Mouse (Mus musculus): ENCODE results near the gene Nr2f2. TPM values are rescaled to one million over a fixed set of nuclear protein-coding genes. Genes with fewer than 3 reads are reported as not detected.
A peak's percentile ranks its signal among the peaks of the same experiment; 100 is the strongest.

The Nr2f2 gene
- polyA plus RNA-seq, 1 experiment from 2014 or later, result 55.5 TPM

DNA sequence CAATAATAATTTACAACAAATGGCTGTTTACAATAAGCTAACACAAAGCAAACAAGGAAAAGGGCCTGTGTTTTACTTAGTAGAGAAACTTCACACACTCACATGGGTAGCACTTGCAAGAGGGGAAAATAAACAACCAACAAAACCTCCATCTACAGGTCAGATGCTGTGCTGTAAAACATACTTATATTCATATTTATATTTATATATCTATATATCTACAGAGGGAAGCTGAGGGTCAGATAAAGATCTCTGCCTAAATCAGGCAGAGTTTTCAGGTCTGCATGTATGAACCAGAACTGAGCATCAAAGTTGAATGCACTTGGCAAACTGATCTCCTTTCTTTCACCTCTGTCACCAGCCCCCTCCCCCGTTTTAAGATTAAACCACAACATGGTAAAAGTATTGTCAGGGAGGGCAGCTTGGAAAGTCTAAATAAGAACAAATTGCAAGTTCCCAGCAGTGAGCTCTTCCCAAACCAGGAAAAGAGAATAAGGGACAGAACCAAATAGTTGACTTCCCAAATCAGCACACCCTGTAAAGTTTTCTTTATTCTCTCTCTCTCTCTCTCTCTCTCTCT is 14.5 kb downstream of the Nr2f2 start:
- Histone ChIP-seq H3K4me3 (ENCODE audit: low read depth, low read length) (peak overlapping the region; percentile 67), H3K36me3 (ENCODE audit: control insufficient read depth, insufficient read depth, low read length) (peaks cover 17% of the 10 kb centered on the region; the same call in 1 of the 2 replicates), H3K4me2 (ENCODE audit: low read depth, low read length) (peak overlapping the region; percentile 80), H3K27me3 (replicated peaks; ENCODE audit: control insufficient read depth, insufficient read depth, low read length) (peaks cover 24% of the 10 kb centered on the region), H3K4me1 (ENCODE audit: control insufficient read depth, insufficient read depth, low read length) (peaks cover 22% of the 10 kb centered on the region), H3K9me3 (ENCODE audit: control insufficient read depth, low read length) (no peaks in the 10 kb centered on the region), H3K9ac (ENCODE audit: low read depth, low read length) (peak overlapping the region; percentile 87), H3K27ac (replicated peaks; ENCODE audit: low read depth, low read length) (peak overlapping the region; percentile 96)
- ATAC-seq (ENCODE audit: low read depth) (no peak), DNase-seq (ENCODE audit: low spot score) (no peak)
- 0% methylated on average over 1 of the region's 1 CpGs for WGBS

DNA sequence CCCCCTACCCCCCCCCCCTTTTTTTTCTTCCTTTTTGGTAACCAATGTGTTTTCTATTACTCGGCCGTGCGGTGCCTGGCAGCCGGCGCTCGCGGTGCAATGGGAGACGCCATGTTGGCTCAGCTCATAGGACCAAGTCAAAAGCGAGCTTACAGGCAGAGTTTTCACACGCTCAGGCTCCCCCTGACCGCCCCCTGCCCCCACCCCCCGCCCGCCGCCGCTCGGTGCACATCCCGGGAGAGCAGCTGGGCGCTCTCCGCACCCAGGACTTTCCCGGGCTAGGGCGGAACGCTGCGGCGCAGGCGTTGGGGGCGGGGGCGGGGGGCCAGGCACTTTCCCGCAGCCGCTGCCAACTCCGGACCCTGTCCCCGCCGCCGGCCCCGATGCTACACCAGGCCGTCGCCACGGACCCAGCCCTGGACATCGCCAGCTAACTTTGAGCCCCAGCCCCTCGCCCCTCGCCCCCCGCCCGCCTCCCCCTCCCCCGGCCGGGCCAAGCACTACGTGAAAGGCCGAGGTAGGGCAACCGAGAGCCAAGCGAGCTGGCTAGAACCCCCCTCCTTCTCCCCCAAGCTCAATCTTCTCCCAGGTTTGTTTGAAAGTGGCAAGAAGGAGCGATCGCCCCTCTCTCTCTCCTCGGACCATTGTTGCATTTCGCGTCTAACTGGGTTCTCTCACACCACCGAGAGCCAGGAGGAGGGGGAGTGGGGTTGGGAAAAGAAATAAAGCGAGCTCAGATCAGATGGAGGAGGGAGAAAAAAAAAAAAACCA is 15.6 kb downstream of the Nr2f2 start:
- Histone ChIP-seq H3K4me2 (ENCODE audit: low read depth, low read length) (peak overlapping the region; percentile 80), H3K27ac (replicated peaks; ENCODE audit: low read depth, low read length) (peak overlapping the region; percentile 96), H3K36me3 (ENCODE audit: control insufficient read depth, insufficient read depth, low read length) (peaks cover 7% of the 10 kb centered on the region; the same call in 1 of the 2 replicates), H3K9me3 (ENCODE audit: control insufficient read depth, low read length) (no peaks in the 10 kb centered on the region), H3K9ac (ENCODE audit: low read depth, low read length) (peak overlapping the region; percentile 87), H3K4me1 (ENCODE audit: control insufficient read depth, insufficient read depth, low read length) (peaks cover 29% of the 10 kb centered on the region), H3K4me3 (ENCODE audit: low read depth, low read length) (peak overlapping the region; percentile 67), H3K27me3 (replicated peaks; ENCODE audit: control insufficient read depth, insufficient read depth, low read length) (peaks cover 34% of the 10 kb centered on the region)
- WGBS, result 0% methylated on average over 25 of the region's 55 CpGs
- DNase-seq (ENCODE audit: low spot score) (peak; percentile 91), ATAC-seq (ENCODE audit: low read depth) (peak; percentile 74)

DNA sequence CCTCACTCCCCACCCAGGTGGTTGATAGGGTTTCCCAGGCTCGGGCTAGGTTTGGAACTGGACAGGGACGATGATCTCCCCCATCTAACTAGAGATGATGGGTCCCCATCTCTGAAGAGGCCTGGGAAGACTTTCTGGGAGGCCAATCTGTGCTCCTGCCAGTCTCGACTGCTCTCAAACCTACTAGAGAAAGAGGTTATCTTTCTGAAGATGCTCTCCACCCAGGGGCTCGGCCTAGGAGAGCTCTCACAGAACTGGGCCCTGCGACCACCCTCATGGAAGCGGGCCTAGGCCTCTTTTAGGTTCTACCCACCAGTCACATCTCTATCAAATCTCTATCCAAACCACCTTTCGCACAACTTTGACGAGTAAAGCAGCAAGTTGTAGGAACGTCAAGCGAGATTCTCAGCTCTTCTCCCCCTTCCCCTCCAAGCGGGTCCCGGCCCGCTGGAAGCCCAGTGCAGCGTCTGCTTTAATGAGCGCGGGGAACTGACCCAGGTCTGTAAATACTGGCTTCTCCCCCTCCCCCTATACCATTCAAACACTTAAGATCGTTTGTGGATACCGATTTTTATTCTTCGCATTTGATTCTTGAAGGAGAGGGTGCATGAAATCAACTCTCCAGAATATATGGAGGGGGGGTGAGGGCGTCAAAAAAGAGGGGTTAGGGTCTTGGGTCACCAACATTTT is 16.4 kb downstream of the Nr2f2 start:
- DNase-seq (ENCODE audit: low spot score), result no peak
- no peaks in the 10 kb centered on the region for H3K9me3 ChIP-seq (ENCODE audit: control insufficient read depth, low read length)
- peaks cover 41% of the 10 kb centered on the region for H3K27me3 ChIP-seq (replicated peaks; ENCODE audit: control insufficient read depth, insufficient read depth, low read length)
- H3K36me3 ChIP-seq (ENCODE audit: control insufficient read depth, insufficient read depth, low read length), result 0 out of 2 replicates have a peak, but pooled peaks cover 3% of the 10 kb centered on the region
- 11% methylated on average over 20 of the region's 20 CpGs for WGBS
- H3K27ac ChIP-seq (replicated peaks; ENCODE audit: low read depth, low read length), result peak overlapping the region; percentile 96
- H3K4me2 ChIP-seq (ENCODE audit: low read depth, low read length), result peak overlapping the region; percentile 80
- H3K4me3 ChIP-seq (ENCODE audit: low read depth, low read length), result peak overlapping the region; percentile 67
- H3K4me1 ChIP-seq (ENCODE audit: control insufficient read depth, insufficient read depth, low read length), result peaks cover 34% of the 10 kb centered on the region
- no peak for ATAC-seq (ENCODE audit: low read depth)
- peak overlapping the region; percentile 87 for H3K9ac ChIP-seq (ENCODE audit: low read depth, low read length)

DNA sequence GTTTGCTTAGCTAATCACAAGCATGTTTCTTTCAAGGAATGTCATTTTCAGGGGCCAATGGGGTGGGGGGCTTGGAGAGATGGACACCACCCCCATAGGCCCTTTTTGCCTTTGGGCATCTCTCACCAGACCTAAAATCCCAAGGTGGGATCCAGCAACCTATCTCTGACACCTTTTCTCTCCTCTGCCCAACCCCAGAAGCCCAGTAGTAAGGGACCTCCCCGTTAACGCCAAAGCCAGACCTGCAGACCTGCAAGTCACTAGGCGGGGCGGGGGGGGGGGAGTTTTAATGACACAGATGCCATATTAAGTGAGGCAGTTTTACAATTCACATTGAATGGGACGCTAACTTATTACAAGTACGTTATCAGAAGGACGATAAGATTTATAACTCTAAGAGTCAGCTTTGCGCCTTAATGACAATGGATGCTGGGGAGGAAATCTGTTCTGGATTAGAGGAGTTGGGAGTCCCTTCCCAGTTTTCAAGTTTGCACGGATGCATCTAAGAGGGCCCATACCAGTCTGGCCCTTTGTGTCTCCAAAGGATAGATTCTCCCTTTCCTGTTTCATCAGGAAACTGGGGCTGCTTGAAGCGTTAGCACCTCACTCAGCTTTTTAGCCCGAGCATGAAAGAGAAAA is 17.4 kb downstream of the Nr2f2 start:
- Histone ChIP-seq H3K4me2 (ENCODE audit: low read depth, low read length) (peak overlapping the region; percentile 80), H3K9me3 (ENCODE audit: control insufficient read depth, low read length) (no peaks in the 10 kb centered on the region), H3K27me3 (replicated peaks; ENCODE audit: control insufficient read depth, insufficient read depth, low read length) (peaks cover 51% of the 10 kb centered on the region), H3K4me3 (ENCODE audit: low read depth, low read length) (peak overlapping the region; percentile 17), H3K9ac (ENCODE audit: low read depth, low read length) (peak overlapping the region; percentile 87), H3K36me3 (ENCODE audit: control insufficient read depth, insufficient read depth, low read length) (0 out of 2 replicates have a peak, but pooled peaks cover 3% of the 10 kb centered on the region), H3K27ac (replicated peaks; ENCODE audit: low read depth, low read length) (peak overlapping the region; percentile 52), H3K4me1 (ENCODE audit: control insufficient read depth, insufficient read depth, low read length) (peaks cover 34% of the 10 kb centered on the region)
- ATAC-seq (ENCODE audit: low read depth) (no peak), DNase-seq (ENCODE audit: low spot score) (no peak)
- 26% methylated on average over 11 of the region's 11 CpGs for WGBS

DNA sequence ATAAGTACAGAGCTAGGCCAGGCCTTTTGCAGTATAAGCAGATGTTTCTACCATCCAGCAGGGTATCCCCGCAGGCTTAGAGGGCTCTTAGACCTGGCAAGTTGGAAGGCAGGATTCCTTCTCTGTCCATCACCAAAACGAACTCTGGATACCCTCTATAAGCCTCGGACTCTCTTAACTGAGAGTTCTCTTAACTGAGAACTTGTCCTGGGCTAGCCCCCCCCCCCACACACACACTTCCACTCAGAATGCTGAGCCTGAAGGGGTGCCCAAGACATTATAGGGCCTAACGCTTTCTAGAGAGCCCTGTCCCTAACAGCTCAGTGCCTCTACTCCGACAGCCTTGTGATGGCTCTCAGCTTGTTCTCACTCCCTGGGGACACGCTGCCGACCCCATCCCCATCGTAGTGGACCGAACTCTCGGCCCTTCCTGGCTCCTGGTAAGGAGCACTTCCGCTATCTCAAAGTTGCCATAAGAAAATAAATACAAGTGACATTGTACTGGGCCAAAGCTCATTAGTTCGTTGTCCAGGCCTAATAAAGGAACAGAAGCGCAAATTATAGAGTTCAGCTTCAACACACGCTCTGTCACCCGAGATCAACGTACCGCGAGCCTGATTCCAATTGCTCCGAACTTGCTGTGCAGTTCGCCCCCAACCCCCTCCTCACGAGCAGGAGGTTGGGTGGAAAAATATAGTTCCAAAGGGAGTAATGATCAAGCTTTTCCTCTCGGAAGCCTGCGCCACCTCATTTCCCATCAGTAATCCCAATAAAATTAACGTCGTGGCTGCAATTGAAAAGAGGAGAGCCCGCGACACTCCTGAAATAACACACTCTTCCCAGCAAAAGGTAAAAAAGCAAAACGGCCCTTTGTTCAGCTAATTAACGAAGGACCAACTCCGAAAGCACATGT is 18.2 kb downstream of the Nr2f2 start:
- H3K36me3 ChIP-seq (ENCODE audit: control insufficient read depth, insufficient read depth, low read length), result 0 out of 2 replicates have a peak, but pooled peaks cover 3% of the 10 kb centered on the region
- H3K4me1 ChIP-seq (ENCODE audit: control insufficient read depth, insufficient read depth, low read length), result peaks cover 34% of the 10 kb centered on the region
- peaks cover 58% of the 10 kb centered on the region for H3K27me3 ChIP-seq (replicated peaks; ENCODE audit: control insufficient read depth, insufficient read depth, low read length)
- H3K4me2 ChIP-seq (ENCODE audit: low read depth, low read length), result peak overlapping the region; percentile 80
- WGBS, result 25% methylated on average over 30 of the region's 30 CpGs
- peak overlapping the region; percentile 52 for H3K27ac ChIP-seq (replicated peaks; ENCODE audit: low read depth, low read length)
- ATAC-seq (ENCODE audit: low read depth) (no peak), DNase-seq (ENCODE audit: low spot score) (no peak)
- peak overlapping the region; percentile 87 for H3K9ac ChIP-seq (ENCODE audit: low read depth, low read length)
- no peaks in the 10 kb centered on the region for H3K9me3 ChIP-seq (ENCODE audit: control insufficient read depth, low read length)
- peak overlapping the region; percentile 17 for H3K4me3 ChIP-seq (ENCODE audit: low read depth, low read length)

DNA sequence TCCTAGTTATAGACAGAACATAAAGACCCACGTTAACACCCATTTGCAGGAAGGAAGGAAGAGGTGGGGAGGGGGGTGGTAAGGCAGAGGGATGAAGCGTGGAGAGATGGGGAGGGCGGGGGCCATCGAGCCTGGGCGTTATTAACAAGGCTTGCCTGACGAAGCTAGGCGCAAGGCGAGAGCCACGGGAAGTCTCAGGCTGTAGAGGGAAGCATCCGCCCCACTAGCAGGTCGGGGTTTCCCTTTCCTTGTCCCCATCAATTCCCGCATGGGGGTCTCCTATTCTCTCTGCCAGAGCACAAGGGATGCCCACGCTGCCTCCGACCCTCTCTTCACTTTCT is 18.9 kb downstream of the Nr2f2 start:
- Histone ChIP-seq H3K9me3 (ENCODE audit: control insufficient read depth, low read length) (no peaks in the 10 kb centered on the region), H3K4me3 (ENCODE audit: low read depth, low read length) (0 out of 2 replicates have a peak overlapping the region, but pooled peaks have one; percentile 17), H3K27me3 (replicated peaks; ENCODE audit: control insufficient read depth, insufficient read depth, low read length) (peaks cover 66% of the 10 kb centered on the region), H3K9ac (ENCODE audit: low read depth, low read length) (peak overlapping the region; percentile 87), H3K4me1 (ENCODE audit: control insufficient read depth, insufficient read depth, low read length) (peaks cover 34% of the 10 kb centered on the region), H3K4me2 (ENCODE audit: low read depth, low read length) (peak overlapping the region; percentile 80), H3K36me3 (ENCODE audit: control insufficient read depth, insufficient read depth, low read length) (0 out of 2 replicates have a peak, but pooled peaks cover 3% of the 10 kb centered on the region), H3K27ac (replicated peaks; ENCODE audit: low read depth, low read length) (peak overlapping the region; percentile 52)
- DNase-seq (ENCODE audit: low spot score) (no peak), ATAC-seq (ENCODE audit: low read depth) (no peak)
- WGBS, result 51% methylated on average over 14 of the region's 14 CpGs

DNA sequence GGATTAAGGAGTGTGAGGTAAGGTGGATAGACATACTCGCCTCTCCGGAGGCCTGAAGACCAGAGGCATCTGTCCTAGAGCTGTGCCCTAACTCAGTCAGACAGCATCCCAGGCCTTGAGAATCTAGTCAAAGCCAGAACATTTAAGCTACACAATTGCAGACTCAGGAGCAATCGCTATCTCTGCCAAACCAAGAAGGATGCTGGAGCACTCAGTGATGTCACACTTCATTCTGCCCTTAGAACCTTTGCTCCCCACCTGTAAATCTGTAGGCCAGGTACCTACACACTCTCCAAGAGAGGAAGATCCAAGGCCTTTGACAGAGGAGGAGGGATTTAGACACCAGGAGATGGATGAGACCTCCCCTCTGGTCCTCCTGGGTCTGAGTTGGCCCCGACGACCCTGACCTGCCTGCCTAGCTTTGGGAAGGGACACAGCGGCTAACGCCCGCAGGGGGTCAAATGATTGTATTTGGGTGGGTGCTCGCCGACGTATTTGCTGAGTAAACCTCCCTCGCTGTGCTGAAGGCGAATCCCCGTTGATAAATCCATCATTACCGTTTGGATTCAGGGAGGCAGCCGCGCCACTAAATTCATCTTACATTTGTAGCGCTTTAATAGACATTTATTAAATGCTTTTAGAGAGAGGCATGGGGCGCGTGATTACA is 19.5 kb downstream of the Nr2f2 start:
- Histone ChIP-seq H3K27me3 (replicated peaks; ENCODE audit: control insufficient read depth, insufficient read depth, low read length) (peaks cover 67% of the 10 kb centered on the region), H3K9ac (ENCODE audit: low read depth, low read length) (peak overlapping the region; percentile 87), H3K36me3 (ENCODE audit: control insufficient read depth, insufficient read depth, low read length) (0 out of 2 replicates have a peak, but pooled peaks cover 2% of the 10 kb centered on the region), H3K4me2 (ENCODE audit: low read depth, low read length) (peak overlapping the region; percentile 80; the same call in 1 of the 2 replicates), H3K9me3 (ENCODE audit: control insufficient read depth, low read length) (no peaks in the 10 kb centered on the region), H3K27ac (replicated peaks; ENCODE audit: low read depth, low read length) (peak overlapping the region; percentile 52; the same call in 1 of the 2 replicates), H3K4me1 (ENCODE audit: control insufficient read depth, insufficient read depth, low read length) (peaks cover 31% of the 10 kb centered on the region), H3K4me3 (ENCODE audit: low read depth, low read length) (no peak overlapping the region)
- WGBS, result 35% methylated on average over 20 of the region's 20 CpGs
- no peak for ATAC-seq (ENCODE audit: low read depth)
- no peak for DNase-seq (ENCODE audit: low spot score)
